Mouse (Mus musculus) cerebellum, adult (tissue): ENCODE results near the gene Rsbn1.

Experiments
- ATAC-seq: cut with Nextera tagmentation; 2 replicates; pipeline ENCODE4 v1.9.2; 2017; ENCODE audit warnings: mild to moderate bottlenecking, moderate library complexity, mixed read lengths; ENCODE audit not compliant: insufficient number of reproducible peaks, low FRiP score, low TSS enrichment

Rsbn1 gene

DNA sequence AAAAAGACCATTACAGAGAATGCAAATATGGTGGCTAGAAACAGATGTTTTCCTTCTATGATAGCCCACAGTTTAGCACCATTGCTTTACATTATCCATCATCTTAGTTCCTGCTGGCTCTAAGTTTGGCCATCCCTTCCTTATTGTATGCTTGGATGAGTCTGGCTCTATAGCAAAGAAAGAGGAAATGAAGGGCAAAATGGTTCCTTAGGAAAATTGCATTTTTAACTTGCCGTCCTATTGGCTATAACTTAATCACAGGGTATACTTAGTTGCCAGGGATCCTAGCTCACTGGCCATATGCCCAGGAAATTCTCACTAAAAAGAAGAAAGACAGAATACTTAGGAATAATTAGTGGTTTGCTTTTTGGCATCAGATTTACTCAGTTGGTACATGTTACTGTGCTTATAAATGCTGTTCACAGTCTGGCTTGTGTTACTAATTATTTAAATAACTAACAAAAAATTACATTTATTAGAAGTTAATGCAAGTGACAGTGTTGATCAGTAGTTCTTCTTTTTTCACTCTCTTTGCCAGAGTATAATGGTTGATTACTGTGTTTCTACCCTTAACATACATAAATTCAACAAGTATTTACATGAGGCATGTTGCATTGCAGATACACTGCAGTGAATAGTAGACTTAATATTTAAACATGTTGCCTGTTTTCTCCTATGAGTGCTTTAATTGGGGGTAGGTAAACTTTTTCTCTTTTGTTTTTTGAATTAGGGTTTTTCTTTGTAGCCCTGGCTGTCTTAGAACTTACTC is 31.1 kb downstream of the Rsbn1 start:
- no peak for ATAC-seq

DNA sequence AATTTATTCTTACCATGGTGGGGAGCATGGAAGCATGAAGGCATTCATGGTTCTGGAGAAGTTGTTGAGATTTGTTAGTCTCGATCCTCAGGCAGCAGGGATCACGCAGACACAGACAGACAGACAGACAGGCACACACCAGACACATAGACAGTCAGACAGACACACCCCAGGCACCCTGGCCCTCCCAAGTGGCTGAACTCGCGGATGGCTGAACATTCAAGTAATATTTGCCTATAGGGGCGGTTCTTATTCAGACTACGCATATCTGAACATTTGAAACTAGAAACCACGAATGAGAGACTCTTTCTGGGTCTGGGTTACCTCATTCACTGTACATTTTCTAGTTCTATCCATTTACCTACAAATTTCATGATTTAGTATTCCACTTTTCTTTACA is 34.7 kb downstream of the Rsbn1 start:
- ATAC-seq = no peak

DNA sequence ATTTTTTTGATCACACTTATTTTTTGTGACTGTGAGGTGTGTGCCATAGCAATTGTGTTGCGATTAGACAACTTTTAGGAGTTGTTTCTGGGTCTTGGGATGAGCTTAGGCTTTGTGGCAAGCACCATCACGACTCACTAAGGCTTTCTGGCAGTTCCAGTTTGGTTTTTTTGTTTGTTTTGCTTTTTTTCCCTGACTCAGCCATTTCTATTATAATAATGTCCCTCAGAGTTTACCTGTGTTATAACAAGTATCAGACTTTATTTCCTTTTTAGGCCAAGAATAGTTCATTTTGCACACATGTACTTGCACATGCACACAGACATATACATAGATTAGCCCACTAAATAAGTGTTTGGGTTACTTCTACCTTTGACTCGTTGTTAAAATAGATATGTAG is 46.7 kb downstream of the Rsbn1 start:
- ATAC-seq = no peak

DNA sequence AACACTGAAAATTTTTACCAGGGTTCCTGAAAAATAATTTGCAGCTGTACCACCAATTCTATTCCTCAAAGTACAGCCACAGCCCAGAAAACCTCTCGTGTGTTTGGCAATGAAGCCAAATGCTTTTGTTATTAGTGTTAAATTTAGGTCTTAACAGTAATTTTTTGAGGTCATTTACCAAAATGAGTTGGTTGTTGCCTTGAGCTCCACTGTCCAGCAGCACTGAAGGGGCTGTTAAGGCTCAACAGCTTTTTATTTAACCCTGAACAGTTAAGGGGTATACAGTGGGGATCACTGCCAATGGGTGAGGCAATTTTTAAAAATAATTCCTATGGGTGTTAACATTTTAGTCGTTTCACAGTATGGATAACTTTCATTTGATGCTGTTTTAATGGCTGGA is 53.3 kb downstream of the Rsbn1 start:
- no peak for ATAC-seq

DNA sequence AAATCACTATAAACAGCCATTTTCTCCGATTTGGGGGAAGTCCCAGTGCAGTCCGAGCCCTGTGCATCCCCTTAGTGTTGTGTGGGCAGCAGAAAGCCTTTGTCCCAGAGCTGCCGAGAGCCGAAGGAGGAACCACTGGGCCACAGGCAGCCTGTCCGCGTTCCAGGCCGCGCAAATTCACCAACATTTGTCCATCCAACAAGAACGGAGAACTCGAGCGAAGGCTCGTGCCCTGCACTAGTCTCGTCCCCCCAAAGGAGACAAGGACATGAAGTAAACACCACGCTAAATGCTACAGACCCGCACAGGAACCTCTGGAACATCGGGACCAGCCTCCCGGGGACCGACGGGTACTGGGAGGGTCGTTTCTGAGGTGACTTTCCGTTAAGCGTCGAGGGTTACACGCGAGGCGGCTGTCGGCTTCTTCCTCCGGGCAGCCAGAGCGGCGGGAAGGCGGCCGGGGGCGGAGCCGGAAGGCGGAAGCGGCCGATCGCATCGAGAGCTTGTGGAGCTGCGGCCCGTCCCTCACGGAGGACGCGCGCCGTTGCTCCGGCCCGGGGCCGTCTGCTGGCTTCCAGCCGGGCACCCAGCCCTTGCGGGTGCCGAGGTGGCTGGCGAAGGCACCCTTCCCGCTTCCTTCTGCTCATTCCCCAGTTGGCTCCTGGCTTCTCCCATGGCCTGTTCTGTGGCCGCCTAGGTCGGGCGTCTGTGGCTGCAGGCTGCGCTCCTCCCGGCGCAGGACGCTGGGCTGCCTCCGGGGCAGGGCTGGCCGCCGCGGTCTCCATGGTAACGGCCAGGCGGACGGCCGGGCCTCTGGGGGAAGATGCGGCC is 54.2 kb downstream of the Rsbn1 start, which contains the start of gene Phtf1:
Gene Phtf1, plus strand, starts transcription at position 250 of the 831 bp plus-strand sequence.
- peak; percentile 96 for ATAC-seq

DNA sequence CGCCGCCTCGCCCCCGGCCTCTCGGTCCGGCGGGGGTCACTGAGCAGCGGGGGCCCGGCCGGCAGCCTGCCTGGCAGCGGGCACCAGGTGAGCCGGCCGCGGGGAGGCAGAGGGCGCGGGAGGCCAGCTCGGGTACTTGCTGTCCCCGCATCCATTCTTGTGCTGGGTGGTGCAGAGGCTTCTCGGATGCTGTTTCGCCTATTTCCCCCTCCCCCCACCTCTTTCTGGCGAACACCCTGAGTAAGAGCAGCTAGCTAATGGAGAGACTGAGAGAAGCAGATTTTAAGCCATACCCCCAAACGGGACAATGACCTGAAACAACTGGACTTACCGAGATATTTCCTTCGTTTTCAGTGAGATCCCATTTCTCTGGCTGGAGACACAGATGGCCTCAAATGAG is 54.8 kb downstream of the Rsbn1 start:
- peak; percentile 58; the same call in 1 of the 2 replicates for ATAC-seq

DNA sequence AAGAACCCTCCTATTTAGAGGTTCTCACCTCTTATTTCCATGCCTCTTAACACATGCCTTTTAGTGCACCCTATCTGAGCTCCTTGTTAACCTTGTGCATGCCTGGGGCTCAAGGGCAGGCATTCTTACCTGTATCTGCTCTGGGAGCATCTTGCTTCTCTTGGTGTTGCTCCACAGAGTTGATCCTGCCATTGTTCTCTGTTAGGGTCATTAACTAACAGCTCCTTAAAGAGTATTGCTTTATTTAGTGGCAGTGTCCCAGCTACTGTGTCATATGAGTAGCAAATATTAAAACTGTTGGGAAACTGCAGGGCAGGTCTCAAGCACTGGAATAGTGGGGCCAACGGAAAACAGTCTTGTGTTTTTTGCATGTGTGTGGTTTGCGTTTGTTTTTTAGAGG is 57.2 kb downstream of the Rsbn1 start:
- no peak for ATAC-seq

DNA sequence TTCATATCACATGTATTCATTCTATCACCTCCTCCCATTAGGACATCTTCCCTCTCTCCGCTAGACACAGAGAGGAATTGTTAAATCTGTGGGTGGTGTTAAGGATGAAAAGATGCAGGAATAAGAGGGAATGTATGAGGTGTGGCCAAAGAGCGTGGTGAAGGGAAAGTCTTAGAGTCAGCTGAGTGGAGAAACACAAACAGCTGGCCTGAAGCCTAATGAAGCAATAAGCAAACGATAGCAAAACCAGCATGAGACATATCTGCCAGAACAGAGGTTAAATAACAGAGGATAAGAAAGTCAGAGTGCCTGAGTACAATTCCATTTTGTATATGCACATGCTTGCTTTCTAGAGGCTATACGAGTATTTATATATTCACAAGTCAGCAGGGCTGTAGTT is 70.6 kb downstream of the Rsbn1 start:
- ATAC-seq = no peak

DNA sequence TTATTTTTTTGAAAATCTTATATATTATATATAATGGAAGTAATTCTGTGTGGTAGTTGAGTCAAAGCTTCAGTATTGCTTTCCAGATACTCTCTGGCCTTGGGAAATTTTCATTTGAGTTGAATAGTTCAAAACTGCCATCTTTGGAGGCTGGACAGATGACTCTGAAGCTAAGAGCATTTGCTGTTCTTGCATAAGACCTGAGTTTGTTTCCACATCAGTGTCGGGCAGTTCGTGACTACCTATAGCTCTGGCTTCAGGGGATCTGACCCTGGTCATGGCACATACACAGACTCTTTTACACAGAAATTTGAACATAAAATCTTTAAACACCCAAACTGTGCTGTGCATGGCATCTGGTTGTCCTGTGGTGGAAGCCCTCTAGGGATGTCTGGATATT is 71.3 kb downstream of the Rsbn1 start:
- ATAC-seq = no peak

DNA sequence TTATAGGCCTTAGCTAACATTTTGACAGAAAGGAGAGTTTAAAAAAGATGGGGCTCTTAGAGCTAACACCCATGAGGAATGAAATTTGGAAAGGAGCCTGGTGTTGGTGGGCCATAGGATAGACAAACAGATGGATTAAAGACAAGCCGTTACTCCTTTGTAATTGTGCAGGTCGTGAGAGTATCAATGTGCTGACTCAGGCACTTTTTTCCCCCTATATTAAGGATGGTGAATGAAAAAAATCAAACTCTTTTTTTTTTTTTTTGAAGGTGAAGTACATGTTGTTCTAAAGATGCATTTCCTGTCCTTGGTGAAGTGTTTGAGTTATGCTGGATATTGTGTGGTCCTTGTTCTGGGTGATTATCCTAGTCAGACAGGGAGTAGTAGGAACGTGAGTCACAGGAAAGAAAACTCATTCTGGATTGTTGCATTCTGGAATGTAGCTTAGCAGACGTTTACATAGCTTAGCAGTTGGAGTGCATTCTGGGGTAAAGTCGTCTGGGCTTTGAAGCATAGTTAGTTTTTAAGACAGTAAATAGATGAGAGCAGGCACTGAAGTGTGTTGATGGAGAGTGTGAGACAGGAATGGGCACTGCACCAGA is 74.0 kb downstream of the Rsbn1 start:
- ATAC-seq = no peak

DNA sequence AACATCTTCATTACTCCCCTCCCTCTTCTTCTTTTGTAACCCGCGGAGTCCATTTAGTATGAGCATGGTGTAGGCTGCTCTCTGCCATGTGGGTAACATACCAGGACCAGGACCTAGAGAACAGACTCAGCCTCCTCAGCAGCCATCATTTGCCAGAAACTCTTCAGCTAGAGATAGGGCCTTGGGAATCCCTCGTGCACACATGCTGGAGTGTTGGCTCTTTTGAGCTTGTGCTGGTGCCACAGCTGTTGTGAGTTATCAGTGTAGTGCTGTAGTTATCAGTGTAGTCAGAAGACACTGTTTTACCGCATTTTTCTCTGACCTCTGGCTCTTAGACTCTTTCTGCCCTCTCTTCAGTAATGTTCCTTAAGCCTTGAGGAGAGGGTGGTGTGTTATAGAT is 75.4 kb downstream of the Rsbn1 start:
- no peak for ATAC-seq

DNA sequence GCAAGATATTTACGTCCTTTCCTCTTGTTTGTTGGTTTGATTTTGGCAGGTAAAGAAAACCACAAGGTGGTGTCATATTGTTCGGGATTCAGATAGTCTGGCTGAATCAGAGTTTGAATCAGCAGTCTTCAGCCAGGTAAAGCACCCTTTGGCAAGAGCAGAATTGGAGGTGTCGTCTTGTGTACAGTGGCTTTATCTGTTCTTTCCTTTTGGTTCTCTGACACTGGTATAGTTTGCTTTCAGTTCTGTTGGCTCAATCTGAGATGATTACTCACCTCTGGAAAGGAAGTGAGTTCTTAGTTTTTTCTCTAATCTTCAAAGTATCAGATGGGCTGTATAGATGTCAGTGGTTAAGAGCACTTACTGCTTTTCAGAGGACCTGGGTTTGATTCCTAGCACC is 77.4 kb downstream of the Rsbn1 start:
- ATAC-seq = no peak

DNA sequence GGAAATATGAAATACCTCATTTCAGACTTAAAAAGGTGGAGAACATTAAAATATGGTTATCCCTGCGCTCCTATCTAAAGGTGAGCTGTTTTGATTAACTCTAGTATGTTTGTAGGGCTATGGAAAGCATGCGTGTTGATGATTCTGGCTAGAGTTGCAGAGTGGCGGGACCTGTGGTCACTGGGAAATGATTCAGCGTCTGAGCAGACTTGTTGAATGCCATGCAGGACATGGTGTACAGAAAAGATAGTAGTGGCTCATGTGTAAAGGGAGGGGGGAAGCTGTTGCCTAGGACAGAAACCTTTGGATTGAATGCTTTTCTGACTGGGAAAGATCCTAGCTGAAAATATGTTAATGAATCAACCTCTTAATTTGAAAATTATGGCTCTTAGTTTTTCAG is 84.8 kb downstream of the Rsbn1 start:
- no peak for ATAC-seq

DNA sequence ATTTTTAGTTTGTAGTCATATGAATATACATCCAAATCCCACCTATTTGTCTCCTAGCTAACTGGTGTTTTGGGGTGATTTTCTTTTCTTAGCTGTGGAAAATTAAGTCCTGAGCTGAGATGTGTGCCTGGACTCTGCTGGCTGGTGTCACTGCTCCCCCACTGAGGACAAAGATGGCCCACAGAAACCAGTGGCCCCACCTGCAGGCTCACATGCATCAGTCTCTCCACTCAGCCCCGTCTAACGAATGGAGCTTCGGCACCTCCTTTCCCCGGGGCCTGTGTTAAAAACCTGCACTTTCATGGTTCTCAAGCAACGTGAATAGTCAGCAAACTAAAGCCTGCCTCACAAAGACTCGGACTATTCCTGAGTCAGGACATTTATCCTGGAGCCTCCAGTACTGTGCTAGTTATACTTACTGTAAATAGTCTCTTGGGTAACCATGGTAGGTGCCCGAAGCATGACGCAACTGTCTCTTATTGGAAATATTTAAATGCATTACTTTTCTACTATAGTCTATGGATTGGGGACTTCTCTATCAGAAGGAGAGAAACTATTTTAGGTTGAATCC is 93.1 kb downstream of the Rsbn1 start:
- peak; percentile 49; the same call in 1 of the 2 replicates for ATAC-seq

DNA sequence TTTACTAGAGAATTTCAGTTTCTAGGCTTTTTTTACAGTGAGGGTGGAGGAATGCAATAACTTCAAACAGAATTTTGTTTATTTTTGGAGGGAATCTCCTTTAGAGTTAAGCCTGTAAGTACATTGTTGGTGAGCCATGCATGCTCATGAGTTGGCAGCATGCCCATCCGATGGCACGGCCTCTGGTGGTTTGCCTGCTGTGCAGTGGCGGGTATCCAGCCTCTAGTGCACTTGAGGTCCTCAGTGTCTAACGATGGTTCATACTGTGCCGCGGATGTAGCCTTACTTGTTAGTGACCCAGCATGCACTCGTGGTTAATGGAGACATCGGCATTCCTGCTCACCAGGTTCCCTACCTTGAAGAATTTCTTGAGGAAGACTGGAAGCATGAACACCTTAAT is 93.6 kb downstream of the Rsbn1 start:
- ATAC-seq = no peak

DNA sequence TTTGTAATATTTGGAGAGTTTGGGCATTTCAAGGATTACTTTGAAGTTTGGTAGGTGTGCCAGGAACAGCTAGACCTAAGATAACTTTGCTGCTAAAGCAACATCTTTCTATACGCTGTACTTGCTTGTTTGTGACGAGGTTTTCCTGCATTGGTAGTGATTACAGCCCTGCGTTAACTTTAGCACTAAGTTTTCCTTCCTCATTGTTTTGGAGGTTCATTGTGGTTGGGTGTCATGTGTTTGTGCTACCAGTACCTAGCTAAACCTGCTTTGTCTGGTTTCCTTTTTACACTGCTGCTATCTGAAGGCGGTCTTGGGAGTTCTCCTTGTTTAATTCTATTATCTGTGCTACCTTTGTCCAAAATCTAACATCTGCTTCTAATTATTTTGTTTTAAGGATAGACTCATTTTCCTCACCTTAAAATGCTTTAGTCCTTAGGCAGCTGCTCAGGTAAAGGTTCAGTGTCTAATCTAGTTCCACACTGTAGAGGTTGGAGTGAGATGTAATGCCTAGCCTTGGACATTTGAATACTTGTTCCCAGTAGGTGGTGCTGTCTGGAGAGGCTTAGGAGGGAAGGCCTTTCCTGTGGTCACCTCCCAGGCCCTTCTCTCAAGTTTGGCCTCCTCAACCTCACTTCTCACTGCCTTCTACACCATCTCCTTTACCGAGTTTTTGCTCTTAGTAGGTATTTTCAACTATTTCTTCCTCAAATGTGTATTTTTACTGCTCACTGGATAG is 96.2 kb downstream of the Rsbn1 start:
- no peak for ATAC-seq

DNA sequence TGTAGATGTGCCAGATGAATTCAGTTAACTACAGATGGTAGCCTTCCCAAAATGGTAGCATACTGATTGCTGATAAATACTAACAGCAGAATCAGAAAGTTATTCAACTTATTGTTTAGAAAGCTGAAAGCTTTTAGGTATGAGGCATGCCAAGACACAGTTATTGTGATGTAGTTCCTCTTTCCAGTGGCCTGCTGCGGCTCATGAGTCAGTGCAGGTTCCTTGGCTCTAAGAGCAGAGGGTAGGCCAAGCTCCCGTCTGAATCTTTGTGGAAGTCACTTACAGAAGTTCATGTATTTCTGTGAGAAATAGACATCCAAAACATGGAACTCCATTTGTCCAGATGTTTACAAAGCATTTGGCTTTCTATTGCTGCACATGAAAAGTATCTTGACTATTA is 98.1 kb downstream of the Rsbn1 start:
- ATAC-seq = no peak
